Mouse (Mus musculus) adrenal gland, postnatal 10 days (tissue): ENCODE results near the gene Sec1. TPM values are rescaled to one million over a fixed set of nuclear protein-coding genes. Genes with fewer than 3 reads are reported as not detected.
"Not testable (repeated sequence)": the region's sequence is repeated elsewhere in the genome, so short reads cannot be mapped to it uniquely, and the experiment has no call there.

Experiments used
- DNase-seq: peaks from one replicate; pipeline ENCODE4 v3.0.0; 2021; ENCODE audit warnings: mixed read lengths
- total RNA-seq, 2 experiments: library from RNA; stranded (reverse); gene quantifications; 2 replicates each; pipeline ENCODE4 v1.2.3; 2021

Sec1 gene
- total RNA-seq, 2 experiments from 2014 or later = 0.21 to 0.30 TPM

GRCm38 (mm10) chr7:45679966-45680621 lies 14.1 kb downstream of the Sec1 start:
- DNase-seq = peak; percentile 66

GRCm38 (mm10) chr7:45678513-45678912 lies 15.7 kb downstream of the Sec1 start:
- peak; percentile 59 for DNase-seq

GRCm38 (mm10) chr7:45677627-45678295 lies 16.4 kb downstream of the Sec1 start:
- no peak for DNase-seq

- no peak for DNase-seq
Measured at GRCm38 (mm10) chr7:45668921-45669320, 25.3 kb downstream of the Sec1 start.

- DNase-seq = no peak
Measured at GRCm38 (mm10) chr7:45667761-45668160, 26.4 kb downstream of the Sec1 start.

GRCm38 (mm10) chr7:45666161-45666560 lies 28.0 kb downstream of the Sec1 start, which contains the start of gene Fut2:
Gene Fut2, minus strand, starts transcription at chr7:45666394.
- no peak for DNase-seq

GRCm38 (mm10) chr7:45665303-45666138 lies 28.7 kb downstream of the Sec1 start:
- no peak for DNase-seq

GRCm38 (mm10) chr7:45661702-45662101 lies 32.5 kb downstream of the Sec1 start:
- not testable (repeated sequence) for DNase-seq

GRCm38 (mm10) chr7:45660746-45661478 lies 33.3 kb downstream of the Sec1 start:
- no peak for DNase-seq

GRCm38 (mm10) chr7:45654424-45655047 lies 39.7 kb downstream of the Sec1 start:
- DNase-seq = no peak

- DNase-seq = not testable (repeated sequence)
Measured at GRCm38 (mm10) chr7:45650484-45650883, 43.7 kb downstream of the Sec1 start.

GRCm38 (mm10) chr7:45649351-45649750 lies 44.9 kb downstream of the Sec1 start:
- peak; percentile 66 for DNase-seq

- DNase-seq = no peak
Measured at GRCm38 (mm10) chr7:45646671-45647070, 47.5 kb downstream of the Sec1 start.

GRCm38 (mm10) chr7:45645591-45645971 lies 48.6 kb downstream of the Sec1 start:
- DNase-seq = no peak

- no peak for DNase-seq
Measured at GRCm38 (mm10) chr7:45644872-45645590, 49.2 kb downstream of the Sec1 start.

GRCm38 (mm10) chr7:45644183-45644582 lies 50.0 kb downstream of the Sec1 start:
- peak; percentile 56 for DNase-seq

- peak; percentile 96 for DNase-seq
Measured at GRCm38 (mm10) chr7:45643441-45644178, 50.6 kb downstream of the Sec1 start.

GRCm38 (mm10) chr7:45642503-45643255 lies 51.5 kb downstream of the Sec1 start:
- DNase-seq = no peak

- no peak for DNase-seq
Measured at GRCm38 (mm10) chr7:45642083-45642482, 52.1 kb downstream of the Sec1 start.
